Mouse (Mus musculus) embryo, embryonic 10 days (tissue): ENCODE measurements around the gene Eml6.

Experiments
- DNase-seq: peaks from one replicate; pipeline ENCODE4 v3.0.0-alpha.2; 2015; ENCODE audit warnings: low spot score

The Eml6 gene

DNA sequence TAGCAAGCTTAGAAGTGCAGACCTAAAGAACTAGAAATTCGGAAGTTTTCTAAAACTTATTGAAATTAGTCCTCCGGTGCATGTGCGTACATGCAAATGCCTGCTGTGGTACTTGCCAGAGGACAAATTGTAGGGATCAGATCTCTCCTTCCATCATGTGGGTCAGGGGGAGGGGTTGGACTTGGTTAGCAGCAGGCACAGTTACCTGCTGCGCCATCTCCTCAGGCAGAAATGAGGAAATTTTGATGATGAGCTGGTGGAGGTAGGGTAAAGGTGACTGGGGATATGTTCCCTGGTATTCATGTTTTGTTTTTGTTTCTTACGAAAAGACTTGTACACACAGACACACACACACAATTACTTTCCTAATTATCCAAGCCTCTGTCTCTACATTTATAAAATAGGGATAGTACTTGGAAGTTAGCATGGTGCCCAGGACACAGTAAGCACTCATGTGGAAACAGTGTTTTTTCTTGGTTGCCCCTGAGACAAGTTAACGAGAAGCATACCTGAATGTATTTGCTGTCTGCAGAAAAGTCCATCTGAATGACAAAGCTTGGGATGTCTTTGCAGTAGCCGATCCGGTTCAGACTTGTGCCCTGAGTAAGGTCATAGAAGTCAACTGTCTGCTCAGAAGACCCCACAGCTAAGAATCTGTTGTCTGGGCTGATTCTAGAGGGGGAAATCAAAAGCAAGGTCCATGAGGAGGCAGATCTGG is 276.9 kb downstream of the Eml6 start:
- no peak for DNase-seq

DNA sequence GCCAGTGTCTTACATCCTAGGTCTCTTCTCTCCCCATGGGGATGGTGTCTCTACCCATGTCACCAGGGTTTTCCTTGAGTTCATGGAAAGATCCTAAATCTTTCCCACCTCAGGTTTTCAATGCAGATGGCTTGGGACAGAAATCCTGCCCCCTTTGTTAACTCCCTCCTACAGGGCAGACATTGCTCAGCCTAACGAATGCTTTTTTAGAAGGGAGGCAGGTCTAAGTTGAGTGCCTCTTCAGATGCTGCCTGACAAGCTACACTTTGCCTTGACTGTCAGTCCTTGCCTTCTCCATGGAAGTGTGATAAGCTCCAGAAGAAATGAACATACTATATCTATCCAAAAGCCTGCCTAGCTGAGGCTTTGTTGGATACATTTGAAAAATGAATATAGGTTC is 278.0 kb downstream of the Eml6 start:
- no peak for DNase-seq

DNA sequence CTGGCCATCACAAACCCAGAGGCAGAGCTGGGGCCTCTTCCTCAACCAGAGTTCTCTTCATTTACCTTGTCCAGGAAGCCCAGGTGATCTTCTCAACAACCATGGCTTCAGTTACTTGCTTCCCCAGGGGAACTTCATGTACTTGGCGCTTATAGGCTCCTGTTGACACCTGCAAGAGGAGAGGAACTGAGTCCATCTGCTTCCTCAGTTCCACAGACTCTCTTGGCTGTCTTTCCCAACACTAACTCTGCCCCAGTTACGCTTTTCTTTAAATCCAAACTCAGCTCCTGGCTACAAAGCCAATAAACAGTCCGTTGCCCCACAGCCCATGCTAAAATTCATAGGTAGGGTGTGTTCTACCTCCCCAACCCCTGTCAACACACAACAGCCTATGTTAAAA is 278.5 kb downstream of the Eml6 start:
- DNase-seq: no peak

DNA sequence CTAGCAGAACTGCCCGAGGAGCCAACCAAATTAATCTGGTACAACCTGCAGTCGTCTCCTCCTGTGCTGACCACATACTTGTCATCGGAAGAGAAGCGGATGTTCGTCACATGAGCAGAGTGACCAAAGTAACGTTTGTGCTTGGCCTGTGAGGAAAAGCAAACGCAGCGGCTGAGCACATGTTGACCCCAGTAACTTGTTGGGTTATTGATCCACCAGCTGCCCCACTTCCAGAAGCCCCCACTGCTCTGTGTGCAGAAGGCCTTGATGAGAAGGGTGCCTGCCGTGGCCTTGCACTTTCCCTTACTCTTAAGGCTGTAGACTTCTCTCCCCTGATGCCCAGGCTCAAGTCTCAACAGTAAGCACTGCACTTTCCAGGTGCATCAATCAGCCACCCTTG is 279.6 kb downstream of the Eml6 start:
- no peak for DNase-seq

DNA sequence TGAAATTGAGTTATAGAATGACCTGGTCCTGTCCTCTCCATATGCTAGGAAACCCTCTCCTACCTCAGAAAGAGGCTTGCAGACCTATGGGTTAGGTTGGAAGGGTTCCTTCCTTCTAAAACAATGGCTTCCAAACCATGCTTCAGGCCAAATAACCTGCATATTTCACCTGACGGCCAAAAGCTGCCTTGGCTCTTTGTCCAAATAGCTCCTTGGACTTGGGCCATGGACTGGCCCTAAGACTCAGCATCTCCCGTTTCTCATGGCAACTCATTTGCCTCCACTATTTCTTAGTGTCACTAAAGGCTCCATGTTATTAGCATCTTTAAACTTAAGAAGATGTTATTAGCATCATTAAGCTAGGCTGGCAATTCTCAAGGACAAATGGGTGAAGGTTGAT is 280.3 kb downstream of the Eml6 start:
- no peak for DNase-seq

DNA sequence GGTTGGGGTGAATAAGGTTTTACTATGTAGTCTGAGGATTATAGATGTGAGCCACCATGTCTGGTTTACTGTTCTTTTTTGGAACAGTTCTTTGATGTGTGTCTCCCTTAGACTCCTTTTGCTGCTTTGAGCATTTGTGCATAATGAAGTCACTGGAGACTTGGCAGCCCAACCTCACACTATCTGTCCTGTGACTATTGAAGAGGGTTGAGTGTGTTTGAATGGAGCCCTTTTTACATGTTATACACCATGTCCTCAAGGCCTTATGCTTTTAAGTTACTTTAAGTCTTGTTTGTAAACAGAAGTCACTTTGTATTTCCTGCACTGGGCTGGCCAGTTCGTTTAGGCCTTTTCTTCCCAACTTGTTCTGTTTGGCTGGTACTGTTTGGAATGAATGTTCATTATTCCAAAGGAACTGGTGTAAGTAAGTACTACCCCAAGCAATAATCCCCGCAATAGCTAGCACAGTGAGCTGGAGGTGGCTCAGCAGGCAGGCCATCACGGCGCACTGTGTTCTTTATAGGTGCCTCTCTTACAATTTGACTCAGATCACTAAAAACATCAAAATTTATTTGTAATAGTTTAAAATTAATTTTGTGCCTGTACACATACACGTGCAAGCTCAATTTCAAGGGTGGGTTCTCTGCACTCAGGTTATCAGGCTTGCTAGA is 280.9 kb downstream of the Eml6 start:
- DNase-seq: no peak

DNA sequence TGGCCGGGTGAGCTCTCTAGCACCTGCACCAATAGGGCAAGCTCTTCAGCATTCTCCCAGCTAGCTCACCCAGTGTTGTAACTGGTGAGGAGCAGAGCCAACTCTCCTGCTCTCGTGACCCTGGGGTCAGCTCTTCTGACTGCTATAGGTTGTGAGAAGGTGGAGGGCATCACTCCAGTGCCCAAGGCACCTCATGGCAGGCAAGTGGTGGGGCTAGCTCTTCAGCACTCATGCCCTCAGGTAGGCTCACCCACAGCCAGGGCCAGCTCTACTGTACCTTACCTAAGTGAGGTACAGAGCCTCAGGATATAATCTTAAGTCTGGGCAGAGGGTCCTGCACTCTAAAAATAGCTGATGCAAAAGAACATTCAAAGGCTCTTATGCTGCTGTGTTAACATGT is 286.1 kb downstream of the Eml6 start:
- DNase-seq: no peak

DNA sequence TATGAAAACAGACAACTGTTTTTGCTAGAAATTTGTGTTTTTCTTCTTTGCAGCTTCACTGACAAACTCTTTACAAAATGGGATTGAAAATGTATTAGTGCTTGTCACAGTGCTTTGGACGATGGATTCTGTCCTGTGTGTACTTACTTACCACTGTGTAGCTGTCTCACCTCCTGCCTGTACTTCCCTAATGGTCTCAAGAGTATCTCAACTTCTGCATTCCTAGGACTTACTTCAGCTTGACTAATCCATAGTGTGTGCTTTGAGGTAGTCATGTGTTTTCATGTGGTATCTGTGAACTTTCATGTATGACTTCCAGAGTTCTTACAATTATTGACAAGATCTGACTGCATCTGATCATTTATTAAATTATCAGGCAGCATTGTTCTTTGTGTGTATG is 297.9 kb downstream of the Eml6 start:
- no peak for DNase-seq

DNA sequence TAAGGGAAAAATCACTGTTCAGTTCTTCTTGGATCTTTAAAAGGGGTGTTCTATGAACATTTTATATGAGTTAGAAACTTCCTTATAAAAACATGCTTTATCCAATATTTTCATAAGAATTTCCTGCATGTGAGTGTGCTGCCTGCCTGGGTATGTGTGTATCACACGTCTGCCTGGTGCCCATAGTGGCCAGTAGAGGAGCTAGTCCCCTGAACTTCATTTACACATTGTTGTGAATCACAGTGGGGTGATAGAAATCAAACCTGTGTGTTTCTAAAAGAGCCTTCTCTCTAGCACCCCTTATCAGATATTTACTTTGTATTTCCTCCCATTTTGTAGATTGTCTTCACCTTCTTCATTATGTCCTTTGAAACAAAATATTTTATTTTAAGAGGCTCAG is 300.2 kb downstream of the Eml6 start:
- DNase-seq: no peak

DNA sequence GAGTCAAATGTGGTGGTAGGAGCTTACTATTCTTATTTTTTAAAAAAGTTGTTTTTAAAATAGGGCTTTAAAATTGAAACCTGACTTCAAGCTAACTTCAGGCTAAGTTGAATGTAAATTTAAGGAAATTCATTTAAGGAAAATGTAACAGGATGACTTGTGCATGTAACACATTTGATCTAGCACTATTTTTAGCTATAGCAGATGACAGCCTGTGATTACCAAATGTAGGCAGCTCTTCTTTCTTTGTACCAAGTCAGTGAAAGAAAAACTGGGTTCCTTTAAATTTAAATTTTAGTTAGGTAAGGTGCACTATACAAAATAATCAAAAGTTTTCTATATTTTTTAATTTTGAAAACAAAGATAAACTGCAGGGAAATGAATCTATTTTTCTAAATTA is 300.7 kb downstream of the Eml6 start:
- no peak for DNase-seq

DNA sequence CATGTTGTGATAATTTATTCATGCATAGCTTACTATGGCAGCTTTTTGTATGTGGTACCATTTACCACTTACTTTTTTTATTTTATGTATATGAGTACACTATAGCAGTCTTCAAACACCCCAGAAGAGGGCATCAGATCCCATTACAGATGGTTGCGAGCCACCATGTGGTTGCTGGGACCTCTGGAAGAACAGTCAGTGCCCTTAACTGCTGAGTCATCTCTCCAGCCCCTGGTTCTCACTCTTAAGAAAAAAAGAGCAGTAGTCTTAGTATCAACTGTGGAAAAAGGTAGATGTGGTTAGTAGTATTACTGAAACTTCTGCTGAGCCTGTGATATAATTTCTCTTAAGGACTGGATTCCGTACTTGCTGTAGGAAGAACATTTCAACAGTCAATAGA is 301.6 kb downstream of the Eml6 start:
- no peak for DNase-seq

DNA sequence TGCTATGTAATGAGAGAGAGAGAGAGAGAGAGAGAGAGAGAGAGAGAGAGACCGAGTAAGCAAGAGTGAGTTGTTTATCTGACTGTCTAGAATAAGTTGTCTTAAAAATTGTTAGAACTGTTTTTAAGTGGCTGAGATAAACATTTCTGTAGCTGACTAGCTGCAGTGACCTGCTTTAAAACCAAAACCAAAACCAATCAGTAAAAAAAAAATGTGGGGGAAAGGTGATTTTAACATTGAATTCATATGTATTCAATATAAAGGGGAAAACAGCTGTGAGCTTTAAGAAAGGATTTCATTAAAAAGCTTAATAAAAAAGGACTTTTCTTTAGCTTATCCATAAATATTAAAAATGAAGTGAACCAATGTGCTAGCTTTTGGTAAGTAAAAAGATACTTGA is 306.2 kb downstream of the Eml6 start:
- no peak for DNase-seq

DNA sequence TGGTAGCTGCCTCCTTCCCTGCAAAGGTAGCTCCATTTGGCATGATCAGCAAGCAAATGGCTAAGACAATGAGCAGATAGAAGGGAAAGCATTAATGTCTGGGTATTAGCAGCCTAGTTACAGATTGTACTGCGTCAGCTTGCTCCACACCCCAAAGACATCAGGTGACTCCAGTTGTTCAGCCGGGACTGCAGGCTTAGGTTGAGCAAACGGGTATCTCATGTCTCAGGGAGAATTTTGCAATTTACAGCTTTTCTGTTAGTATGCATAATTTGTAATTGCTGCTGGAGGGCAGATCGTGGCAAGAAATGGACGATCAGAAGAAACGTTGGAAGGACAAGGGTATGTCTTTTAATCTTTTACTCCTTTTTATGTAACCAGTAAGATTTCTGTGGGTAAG is 307.3 kb downstream of the Eml6 start:
- DNase-seq: no peak

DNA sequence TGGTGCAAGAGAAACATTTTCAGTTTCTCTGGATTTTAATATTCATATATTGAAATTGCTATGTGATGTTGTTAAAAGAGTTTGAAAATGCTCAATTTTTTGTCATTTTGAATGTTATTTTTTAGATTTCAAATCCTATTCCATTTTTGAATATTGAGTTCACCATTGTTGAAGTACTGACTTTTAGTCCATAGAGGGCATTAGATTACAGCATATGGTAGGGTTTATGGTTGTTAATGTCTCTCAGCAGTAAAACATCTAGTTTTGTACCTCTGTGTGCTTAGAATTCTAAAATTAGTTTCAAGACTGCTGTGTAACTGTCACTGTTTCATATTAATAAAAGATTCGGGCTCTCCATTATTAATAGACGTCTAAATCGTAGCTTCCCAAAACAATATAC is 310.3 kb downstream of the Eml6 start:
- no peak for DNase-seq

DNA sequence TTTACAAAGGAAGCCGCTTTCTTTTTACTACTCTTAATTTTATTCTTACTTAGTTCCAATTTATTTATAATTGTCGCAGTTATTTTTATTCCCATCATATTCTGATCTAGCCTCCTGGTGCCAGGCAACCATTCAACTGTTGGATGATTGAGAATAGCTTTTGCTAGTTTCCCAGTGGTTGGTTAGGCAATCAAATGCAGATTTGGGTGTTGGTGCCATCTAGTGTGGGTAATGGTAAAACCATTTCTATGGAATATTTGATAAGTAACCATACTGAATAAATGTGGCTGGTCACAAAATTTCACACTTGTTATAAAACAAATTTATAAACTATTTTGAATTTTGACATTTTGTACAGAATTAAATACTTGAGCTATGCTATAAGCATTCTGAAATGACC is 311.0 kb downstream of the Eml6 start:
- DNase-seq: no peak

DNA sequence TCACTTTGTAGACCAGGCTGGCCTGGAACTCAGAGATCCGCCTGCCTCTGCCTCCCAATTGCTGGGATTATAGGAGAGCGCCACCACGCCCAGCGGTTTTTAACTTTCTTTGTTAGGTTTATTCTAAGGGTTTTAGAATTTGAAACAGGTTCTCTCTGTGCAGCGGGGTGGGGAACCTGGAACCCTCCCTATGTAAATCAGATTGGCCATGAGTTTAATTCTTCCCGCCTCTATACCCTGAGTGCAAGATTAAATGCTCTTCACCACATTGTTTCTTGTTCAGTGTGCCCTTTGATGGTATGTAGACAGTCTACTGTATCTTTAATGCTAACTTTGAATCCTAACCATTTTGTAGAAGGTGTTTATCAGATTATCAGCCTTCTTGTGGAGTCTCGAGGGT is 311.7 kb downstream of the Eml6 start:
- no peak for DNase-seq

DNA sequence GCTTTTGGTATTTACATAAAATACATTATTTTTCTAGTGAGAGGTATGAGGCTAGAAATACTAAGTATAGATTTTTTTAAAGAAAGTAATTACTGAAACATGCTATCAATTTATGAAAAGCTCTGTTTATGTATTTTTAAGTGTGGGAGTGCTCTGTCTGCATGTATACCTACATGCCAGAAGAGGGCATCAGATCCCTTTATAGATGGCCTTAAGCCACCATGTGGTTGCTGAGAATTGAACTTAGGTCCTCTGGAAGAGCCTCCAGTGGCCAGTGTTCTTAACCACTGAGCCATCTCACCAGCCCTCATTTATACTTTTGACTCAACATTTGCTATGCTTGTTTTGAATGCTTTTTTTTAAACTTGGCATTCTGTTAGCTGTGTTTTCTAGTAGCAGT is 316.3 kb downstream of the Eml6 start:
- no peak for DNase-seq

DNA sequence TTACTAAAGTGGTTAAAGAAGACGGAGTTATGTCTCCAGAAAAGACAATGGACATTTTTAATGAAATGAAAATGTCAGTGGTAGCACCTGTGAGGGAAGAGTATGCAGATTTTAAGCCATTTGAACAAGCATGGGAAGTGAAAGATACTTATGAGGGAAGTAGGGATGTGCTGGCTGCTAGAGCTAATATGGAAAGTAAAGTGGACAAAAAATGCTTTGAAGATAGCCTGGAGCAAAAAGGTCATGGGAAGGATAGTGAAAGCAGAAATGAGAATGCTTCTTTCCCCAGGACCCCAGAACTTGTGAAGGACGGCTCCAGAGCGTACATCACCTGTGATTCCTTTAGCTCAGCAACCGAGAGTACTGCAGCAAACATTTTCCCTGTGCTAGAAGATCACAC is 319.0 kb downstream of the Eml6 start:
- no peak for DNase-seq

DNA sequence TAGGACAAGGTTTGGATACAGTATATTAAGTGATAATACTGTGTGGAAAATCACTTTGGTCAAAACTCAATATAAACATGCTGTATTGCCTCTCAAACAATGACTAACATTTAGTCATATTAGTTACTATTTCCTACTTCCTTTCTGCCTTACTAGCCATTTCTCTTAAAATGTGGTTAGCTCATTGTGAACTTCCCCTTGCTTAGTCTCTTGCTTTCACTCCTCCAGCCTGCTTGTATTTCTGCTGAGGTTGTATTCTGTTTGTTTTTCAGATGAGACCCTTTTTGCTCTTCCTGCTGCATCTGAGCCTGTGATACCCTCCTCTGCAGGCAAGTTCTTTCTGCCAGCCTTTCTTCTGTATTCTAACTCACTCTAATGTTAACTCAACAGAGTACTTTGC is 320.6 kb downstream of the Eml6 start:
- no peak for DNase-seq

DNA sequence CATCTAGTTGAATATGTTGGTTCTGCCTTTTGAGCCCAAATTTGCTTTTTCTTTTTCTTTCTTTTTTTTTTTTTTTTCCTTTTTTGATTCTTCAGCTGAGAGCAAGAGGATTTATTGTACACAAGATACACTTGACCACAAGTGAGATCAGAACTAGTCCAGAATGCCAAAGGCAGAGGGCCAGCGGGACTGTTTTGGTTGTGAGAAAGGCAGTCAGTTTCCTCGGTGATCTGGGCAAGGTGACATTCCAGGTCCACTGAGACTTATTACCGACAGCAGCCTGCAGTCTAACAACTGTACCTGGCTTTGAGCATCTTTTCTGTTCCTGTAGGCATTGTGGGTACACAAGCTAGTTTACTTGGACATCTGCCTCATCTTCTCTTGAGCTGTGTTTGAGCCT is 323.1 kb downstream of the Eml6 start:
- no peak for DNase-seq

DNA sequence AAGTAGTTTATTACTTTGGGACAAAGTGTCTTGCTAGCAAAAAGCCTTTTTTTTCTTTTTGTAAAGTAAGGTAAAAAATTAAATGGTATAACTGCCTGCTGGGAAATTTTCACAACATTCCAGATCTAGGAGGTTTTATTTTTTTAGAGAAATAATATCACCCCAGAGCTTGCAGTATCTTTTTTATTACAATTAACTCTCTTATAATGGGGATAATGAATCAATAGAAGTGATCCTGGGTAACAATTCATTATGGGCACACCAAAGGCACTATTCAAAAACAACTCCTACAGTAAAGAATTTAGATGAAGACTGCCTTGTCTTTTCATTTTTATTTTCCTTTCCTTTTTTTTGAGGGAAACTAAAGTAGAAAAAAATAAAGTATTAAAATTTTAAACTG is 331.1 kb downstream of the Eml6 start:
- DNase-seq: no peak

DNA sequence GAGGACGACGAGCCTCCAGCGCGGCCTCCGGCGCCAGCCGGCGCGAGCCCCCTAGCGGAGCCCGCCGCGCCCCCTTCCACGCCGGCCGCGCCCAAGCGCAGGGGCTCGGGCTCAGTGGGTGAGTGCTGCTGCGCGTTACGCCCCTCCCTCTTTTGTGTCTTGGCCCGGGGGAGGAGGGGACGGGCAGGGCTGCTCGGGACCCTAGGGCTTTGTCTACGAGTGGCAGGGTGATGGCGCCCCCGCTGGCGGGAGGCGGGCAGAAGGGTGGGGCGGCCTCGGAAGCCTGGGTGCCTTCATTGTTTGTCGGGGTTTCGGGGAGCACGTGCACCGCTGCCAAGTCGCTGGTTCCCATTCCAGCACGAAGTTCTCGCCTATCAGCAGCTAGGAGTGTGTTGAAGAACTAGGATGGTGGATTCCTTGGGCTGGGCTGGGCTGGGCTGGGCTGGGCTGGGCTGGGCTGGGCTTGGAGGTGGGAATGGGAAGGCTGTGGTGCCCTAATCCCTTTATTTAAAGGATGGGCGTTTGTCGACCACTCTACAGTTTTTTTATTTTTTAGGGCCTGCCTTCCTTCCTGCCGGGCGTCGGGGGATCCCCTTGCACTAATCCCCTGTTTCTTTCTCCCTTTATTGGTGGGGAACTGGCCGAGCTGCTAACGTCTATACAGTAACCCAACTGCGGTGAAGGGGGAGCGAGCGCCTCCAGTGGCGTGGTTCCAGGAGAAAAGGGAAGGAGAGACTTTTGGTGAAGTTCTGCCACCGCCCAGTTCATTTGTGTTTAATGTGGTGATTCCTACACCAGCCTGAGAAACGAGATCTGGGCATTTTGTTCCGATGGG is 332.0 kb downstream of the Eml6 start:
- peak; percentile 92 for DNase-seq
